Mouse (Mus musculus): ENCODE measurements around the gene Kif1bp.
"Not testable (repeated sequence)": the region's sequence is repeated elsewhere in the genome, so short reads cannot be mapped to it uniquely, and the experiment has no call there.

Gene Kif1bp

GRCm38 (mm10) chr10:62508459-62508858, 69.8 kb downstream of the Kif1bp start:
- DNase-seq = peak; percentile 21 to 41

DNA sequence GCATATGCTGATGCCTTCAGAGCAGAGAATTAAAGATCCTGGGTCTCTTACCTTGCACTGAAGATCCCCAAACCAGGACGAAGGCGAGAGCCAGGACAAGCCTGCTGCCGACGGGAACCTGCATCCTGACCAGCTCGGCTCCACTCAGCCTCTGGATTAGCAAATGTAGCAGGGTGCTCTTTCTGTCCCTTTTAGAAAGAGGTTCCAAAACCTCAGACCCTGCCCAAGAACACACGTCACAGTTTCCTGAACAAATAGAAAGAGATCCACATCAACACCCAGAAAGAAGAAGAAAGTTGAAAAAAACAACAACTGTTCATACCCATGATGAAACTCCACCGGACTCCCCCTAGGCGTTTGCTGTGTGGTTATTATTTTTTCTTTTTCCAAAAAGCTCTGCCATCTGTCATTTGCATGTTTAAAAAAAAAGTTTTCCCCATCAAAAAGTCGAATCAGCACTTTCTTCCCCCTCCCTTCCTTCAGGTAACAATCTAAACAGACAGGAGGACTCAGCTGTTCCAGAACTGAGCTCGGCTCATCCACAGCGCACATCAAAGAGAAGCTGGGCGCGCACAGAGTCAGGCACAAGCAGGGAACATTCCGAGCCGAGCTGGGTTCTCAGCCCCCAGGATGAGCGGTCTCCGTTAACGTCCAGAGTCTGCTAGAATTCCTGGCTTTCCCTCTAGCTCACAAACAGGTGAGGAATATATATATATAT, 70.5 kb downstream of the Kif1bp start:
- DNase-seq = peak; percentile 61 to 66

- no peak for DNase-seq
Measured at GRCm38 (mm10) chr10:62507071-62507470, 71.2 kb downstream of the Kif1bp start.

DNA sequence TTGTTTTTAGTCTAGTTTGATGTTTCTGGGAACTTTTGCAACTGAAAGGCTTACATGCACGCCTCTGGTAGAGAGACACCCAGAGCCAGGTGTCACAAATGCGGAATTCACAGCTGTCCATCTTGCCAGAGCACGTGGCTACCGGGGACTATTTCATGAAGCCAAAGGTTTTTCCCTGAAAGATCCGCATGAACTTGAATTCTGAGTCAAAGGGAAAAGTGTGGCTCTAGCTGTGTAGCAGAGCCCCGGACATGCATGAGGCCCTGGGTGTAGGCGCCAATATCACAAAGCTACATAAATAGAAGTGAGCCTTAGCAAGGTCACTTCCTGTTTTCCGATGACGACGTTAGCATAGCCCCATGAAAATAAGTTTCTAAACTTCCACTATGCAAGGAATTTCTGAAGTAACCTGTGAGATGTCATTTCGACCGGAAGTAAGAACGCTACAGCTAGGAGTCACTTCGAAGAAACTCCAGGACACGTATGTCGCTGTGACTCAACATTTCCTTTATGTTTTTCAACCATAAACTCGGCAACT, 72.2 kb downstream of the Kif1bp start:
- DNase-seq = peak; percentile 25 to 40

DNA sequence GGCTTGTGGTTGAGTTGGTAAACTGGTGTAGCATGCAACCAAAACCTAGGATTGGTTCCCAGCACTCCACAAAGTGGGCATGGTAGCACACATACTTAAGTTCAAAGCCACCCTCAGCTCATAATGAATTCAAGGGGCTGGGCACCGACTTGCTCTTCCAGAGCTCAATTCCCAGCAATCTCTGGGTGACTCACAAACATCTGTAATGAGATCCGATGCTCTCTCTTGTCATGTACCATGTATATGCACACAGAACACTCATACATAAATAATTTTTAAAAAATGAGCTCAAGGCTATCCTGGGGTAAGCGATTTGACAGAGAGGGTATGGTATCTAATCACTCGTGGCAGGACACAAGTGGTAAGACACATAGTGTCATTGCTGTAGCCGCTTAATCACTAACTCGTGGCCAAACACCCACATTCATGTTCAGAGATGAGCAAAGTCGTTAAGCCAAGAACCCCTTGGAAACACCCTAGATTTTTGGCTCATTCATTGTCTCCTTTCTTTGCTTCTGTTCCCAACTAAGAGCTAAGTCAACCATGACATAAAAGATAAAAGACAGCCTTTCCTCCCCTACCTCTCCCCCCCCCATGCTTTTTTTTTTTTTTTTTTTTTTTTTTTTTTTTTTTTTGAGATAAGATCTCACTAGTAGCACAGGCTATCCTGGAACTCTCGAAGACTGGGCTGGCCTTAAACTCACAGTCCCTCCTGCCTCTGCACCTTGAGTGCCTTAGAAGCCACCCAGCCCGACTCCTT, 72.9 kb downstream of the Kif1bp start:
- DNase-seq = no peak

- DNase-seq = no peak
Measured at GRCm38 (mm10) chr10:62503836-62504628, 74.2 kb downstream of the Kif1bp start.

DNA sequence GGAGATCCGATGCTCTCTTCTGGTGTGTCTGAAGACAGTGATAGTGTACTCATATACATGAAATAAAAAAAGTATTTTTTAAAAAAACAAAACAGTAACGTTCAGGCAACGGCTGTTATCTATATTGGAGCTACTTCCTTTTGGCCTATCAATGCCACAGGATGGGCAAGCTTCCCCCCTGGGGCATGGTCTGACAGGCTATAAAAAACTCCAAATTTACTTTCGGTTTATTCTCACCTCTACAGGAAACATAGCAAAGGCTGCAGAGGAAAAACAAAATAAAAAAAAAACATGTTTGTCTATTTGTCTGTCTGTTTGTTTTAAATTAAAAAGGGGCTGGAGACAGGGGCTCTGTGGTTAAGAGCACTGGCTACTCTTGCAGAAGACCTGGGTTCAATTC, 74.9 kb downstream of the Kif1bp start:
- no peak for DNase-seq

- DNase-seq = no peak
Measured at GRCm38 (mm10) chr10:62501951-62502350, 76.3 kb downstream of the Kif1bp start.

DNA sequence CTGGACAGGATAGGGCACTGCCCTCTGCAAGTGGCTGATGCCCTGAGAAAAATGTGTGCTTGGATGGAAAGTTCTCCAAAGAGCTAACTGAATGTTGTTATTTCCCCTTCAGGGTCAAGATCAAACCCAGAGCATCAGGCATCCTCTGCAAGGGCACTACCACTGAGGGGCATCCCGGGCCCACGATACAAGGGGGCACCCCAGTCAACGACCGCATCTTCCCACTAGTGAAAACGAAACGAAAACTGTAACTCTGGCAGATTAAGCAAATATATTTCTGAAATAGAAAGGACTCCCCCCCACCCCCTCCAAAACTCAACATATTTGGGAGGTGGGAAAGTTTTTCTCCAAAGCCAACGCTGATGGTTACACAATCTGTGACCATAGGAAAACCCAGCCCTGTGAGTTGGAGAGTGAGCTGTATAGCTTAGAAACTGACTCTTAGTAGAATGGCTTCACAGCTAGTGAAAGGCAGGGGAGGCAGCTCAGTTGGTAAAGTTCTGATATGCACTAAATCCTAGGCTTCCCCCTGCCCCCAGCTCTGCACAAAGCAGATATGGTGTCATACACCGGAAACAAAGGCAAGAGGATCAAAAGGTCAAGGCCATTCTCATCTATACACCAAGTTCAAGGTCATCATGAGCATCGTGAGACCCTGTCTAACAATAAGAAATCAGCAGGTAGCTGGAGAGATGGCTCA, 77.2 kb downstream of the Kif1bp start:
- peak; percentile 30 to 41 for DNase-seq

- peak; percentile 48 to 61 for DNase-seq
Measured at GRCm38 (mm10) chr10:62500088-62500915, 78.0 kb downstream of the Kif1bp start.

DNA sequence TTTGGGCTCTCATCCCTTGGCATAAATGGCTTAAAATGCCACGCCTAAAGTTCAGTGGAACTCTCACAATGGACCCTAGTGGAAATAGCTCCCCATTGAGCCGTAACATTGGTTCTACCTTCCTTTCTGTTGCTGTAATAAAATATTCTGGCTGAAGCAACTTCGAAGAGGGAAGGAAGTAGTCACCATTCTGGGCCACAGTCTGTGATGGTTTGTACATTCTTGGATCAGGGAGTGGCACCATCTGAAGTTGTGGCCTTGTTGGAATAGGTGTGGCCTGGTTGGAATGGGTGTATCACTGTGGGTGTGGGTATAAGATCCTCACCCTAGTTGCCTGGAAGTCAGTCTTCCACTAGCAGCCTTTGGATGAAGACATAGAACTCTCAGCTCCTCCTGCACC, 86.6 kb downstream of the Kif1bp start:
- not testable (repeated sequence) for DNase-seq

All from spleen, adult 18-20 months (tissue).